Mouse (Mus musculus) liver, postnatal 0 days (tissue): Measurements from ENCODE around the gene Arrdc2.

Source experiments
- CTCF ChIP-seq: sonication (generic); IDR thresholded peaks from 2 replicates; pipeline ENCODE4 v1.5.1; 2016; ENCODE audit warnings: antibody characterized with exemption, low read depth
- EP300 ChIP-seq: IDR thresholded peaks from 2 replicates; pipeline ENCODE4 v1.6.1; 2016; ENCODE audit warnings: antibody characterized with exemption, low read depth, mild to moderate bottlenecking

GRCm38 (mm10) chr8:70843941-70844340 is 4.4 kb upstream of the Arrdc2 start:
- TF ChIP-seq CTCF (no peak), EP300 (no peak)
